Comparison of ENCODE assay signal across 15 mouse cellular contexts in genomic region chr4:101316061-101316460, GRCm38 (mm10).
"Had no signal": no experiment of that assay in that cellular context is flagged by ENCODE, and none has a peak within 500 bp of the region (broad histone marks: within the 10 kb centered on the region; RNA-seq: fewer than 3 reads in every experiment).

No protein-coding gene starts in this region.

- H3K36me3 ChIP-seq: neural tube, embryonic 15.5 days; stomach, embryonic 15.5 days had no signal

- H3K4me2 ChIP-seq: neural tube, embryonic 15.5 days; stomach, embryonic 15.5 days had no signal

- H3K9ac ChIP-seq: neural tube, embryonic 15.5 days; stomach, embryonic 15.5 days had no signal

- H3K27ac ChIP-seq: neural tube, embryonic 15.5 days; stomach, embryonic 15.5 days; stomach, postnatal 0 days had no signal

- DNase-seq: retina, postnatal 1 day; right cerebral cortex, adult 18-20 months; right cerebral cortex, postnatal 14 days; right cerebral cortex, postnatal 25 days; right cerebral cortex, postnatal 4 days; spleen, adult 18-20 months; thymus, adult 18-20 months; thymus, adult 2 months; thymus, postnatal 14 days; thymus, postnatal 25 days; thymus, postnatal 36 days; thymus, postnatal 4 days had no signal

- H3K27me3 ChIP-seq: stomach, embryonic 15.5 days had no signal

- H3K9me3 ChIP-seq: neural tube, embryonic 15.5 days; stomach, embryonic 15.5 days had no signal

- H3K4me3 ChIP-seq: neural tube, embryonic 15.5 days; stomach, embryonic 15.5 days had no signal

- H3K4me1 ChIP-seq: neural tube, embryonic 15.5 days; stomach, embryonic 15.5 days had no signal
